Mouse (Mus musculus): ENCODE measurements at regions not wholly inside any gene's neighbourhood (a gene's known extent, or its start where the extent isn't known, plus 50 kb on each side); places are given as distances from the start of the nearest gene placed in this dataset.

DNA sequence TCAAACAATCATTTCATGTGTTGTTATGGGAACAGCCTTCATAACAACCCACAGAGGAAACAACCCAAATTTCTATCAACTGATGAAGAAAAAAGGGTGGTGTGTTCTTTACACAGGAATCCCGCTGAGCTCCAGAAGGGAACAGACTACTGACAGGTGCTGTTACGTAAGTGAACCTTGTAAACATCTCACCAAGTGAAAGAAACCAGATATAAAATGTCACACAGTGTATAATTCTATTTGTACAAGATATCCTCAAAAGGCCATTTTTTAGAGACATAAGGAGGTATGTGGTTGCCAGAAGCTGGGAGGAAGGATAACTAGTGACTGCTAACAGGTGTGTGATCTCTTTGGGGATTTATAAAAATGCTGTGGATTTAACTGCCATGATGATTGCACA, 119.9 kb downstream of the Plod2 start:
- Histone ChIP-seq H3K4me1 (replicated peaks; ENCODE audit: control insufficient read depth, insufficient read depth, low read length) (no peaks in the 10 kb centered on the region), H3K9me3 (ENCODE audit: control insufficient read depth, low read length) (no peaks in the 10 kb centered on the region), H3K9ac (ENCODE audit: low read depth, low read length) (no peak overlapping the region), H3K36me3 (ENCODE audit: control insufficient read depth, insufficient read depth, low read length) (no peaks in the 10 kb centered on the region), H3K4me3 (ENCODE audit: low read depth, low read length) (no peak overlapping the region), H3K27me3 (ENCODE audit: control insufficient read depth, insufficient read depth, low read length) (no peaks in the 10 kb centered on the region), H3K27ac (ENCODE audit: low read depth, low read length) (no peak overlapping the region), H3K4me2 (replicated peaks; ENCODE audit: low read depth, low read length) (no peak overlapping the region)
- ATAC-seq (ENCODE audit: low FRiP score) (no peak), DNase-seq (ENCODE audit: low spot score) (no peak)
- WGBS: 80% methylated on average over 2 of the region's 2 CpGs

DNA sequence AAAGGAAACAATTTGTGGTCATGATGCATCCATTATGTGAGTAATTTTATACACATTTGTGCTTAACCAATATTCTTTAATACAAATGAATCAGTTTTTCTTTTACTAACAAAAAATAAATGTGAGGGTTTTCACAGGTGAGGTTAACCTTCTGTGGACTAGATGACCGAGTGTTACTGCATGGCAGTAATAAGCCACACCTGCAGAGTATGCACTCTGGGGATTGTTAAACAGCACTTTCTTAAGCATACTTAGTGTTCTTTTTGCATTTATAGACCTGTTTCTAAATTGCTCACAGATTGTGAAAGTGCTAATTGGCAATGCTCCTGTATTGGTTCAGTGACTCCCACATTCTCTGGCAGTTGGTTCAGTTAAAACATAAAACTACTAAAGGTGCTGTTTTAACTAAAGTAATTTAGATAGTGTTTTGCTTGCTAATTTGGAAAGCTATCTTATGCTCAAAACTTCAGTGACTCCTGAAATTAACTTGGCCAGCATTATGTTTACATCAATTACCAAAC, 125.4 kb downstream of the Plod2 start:
- H3K4me1 ChIP-seq (replicated peaks; ENCODE audit: control insufficient read depth, insufficient read depth, low read length): no peaks in the 10 kb centered on the region
- ATAC-seq (ENCODE audit: low FRiP score): no peak
- no peak overlapping the region for H3K27ac ChIP-seq (ENCODE audit: low read depth, low read length)
- H3K36me3 ChIP-seq (ENCODE audit: control insufficient read depth, insufficient read depth, low read length): no peaks in the 10 kb centered on the region
- no peak overlapping the region for H3K4me2 ChIP-seq (replicated peaks; ENCODE audit: low read depth, low read length)
- H3K4me3 ChIP-seq (ENCODE audit: low read depth, low read length): no peak overlapping the region
- no peak overlapping the region for H3K9ac ChIP-seq (ENCODE audit: low read depth, low read length)
- DNase-seq (ENCODE audit: low spot score): no peak
- no peaks in the 10 kb centered on the region for H3K27me3 ChIP-seq (ENCODE audit: control insufficient read depth, insufficient read depth, low read length)
- 90% methylated on average over 1 of the region's 1 CpGs for WGBS
- no peaks in the 10 kb centered on the region for H3K9me3 ChIP-seq (ENCODE audit: control insufficient read depth, low read length)

GRCm38 (mm10) chr9:92671966-92672365, 129.9 kb downstream of the Plod2 start:
- no peak for DNase-seq (ENCODE audit: low spot score)
- WGBS: 82% methylated on average over 3 of the region's 3 CpGs
- Histone ChIP-seq H3K27me3 (ENCODE audit: control insufficient read depth, insufficient read depth, low read length) (no peaks in the 10 kb centered on the region), H3K9ac (ENCODE audit: low read depth, low read length) (no peak overlapping the region), H3K36me3 (ENCODE audit: control insufficient read depth, insufficient read depth, low read length) (no peaks in the 10 kb centered on the region), H3K4me2 (replicated peaks; ENCODE audit: low read depth, low read length) (no peak overlapping the region), H3K9me3 (ENCODE audit: control insufficient read depth, low read length) (no peaks in the 10 kb centered on the region), H3K4me3 (ENCODE audit: low read depth, low read length) (no peak overlapping the region), H3K4me1 (replicated peaks; ENCODE audit: control insufficient read depth, insufficient read depth, low read length) (no peaks in the 10 kb centered on the region), H3K27ac (ENCODE audit: low read depth, low read length) (no peak overlapping the region)
- no peak for ATAC-seq (ENCODE audit: low FRiP score)

DNA sequence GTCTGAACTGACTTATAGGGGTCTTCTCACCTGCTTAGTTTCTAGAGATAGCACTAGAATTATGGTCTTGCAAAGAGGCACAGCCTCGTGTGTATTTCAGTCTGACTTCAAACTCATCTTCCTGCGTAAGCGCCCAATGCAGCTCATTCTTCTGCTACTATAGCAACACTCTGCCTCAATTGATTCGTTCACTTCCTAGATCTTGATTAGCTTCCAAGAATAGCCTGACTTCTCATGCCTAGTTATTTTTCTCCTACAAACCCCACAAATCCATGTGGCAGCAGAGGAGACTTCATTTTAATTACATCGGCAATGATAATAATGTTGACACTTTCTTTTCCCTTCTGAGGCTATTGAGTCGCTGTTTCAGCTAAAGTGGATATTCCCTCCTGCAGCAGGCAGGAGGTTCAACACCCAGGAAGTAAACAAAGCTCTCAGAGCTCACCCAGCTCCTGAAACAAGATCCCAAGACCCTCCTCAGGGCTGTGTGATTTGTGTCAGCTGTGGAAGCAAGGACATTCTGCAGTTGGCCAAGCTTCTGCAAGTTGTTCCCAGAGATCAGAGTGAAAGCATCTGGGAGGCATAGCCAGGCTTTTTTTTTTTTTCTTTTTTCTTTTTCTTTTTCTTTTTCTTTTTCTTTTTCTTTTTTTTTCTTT, 152.5 kb downstream of the Plod2 start:
- ATAC-seq (ENCODE audit: low FRiP score) (no peak), DNase-seq (ENCODE audit: low spot score) (no peak)
- H3K9me3 ChIP-seq (ENCODE audit: control insufficient read depth, low read length): no peaks in the 10 kb centered on the region
- H3K9ac ChIP-seq (ENCODE audit: low read depth, low read length): no peak overlapping the region
- no peak overlapping the region for H3K27ac ChIP-seq (ENCODE audit: low read depth, low read length)
- no peak overlapping the region for H3K4me3 ChIP-seq (ENCODE audit: low read depth, low read length)
- H3K4me2 ChIP-seq (replicated peaks; ENCODE audit: low read depth, low read length): no peak overlapping the region
- H3K4me1 ChIP-seq (replicated peaks; ENCODE audit: control insufficient read depth, insufficient read depth, low read length): no peaks in the 10 kb centered on the region
- no peaks in the 10 kb centered on the region for H3K27me3 ChIP-seq (ENCODE audit: control insufficient read depth, insufficient read depth, low read length)
- WGBS: 74% methylated on average over 6 of the region's 6 CpGs
- no peaks in the 10 kb centered on the region for H3K36me3 ChIP-seq (ENCODE audit: control insufficient read depth, insufficient read depth, low read length)

GRCm38 (mm10) chr9:92697971-92698370, 155.9 kb downstream of the Plod2 start:
- Histone ChIP-seq H3K27me3 (ENCODE audit: control insufficient read depth, insufficient read depth, low read length) (no peaks in the 10 kb centered on the region), H3K4me1 (replicated peaks; ENCODE audit: control insufficient read depth, insufficient read depth, low read length) (no peaks in the 10 kb centered on the region), H3K9ac (ENCODE audit: low read depth, low read length) (no peak overlapping the region), H3K4me3 (ENCODE audit: low read depth, low read length) (no peak overlapping the region), H3K36me3 (ENCODE audit: control insufficient read depth, insufficient read depth, low read length) (no peaks in the 10 kb centered on the region), H3K27ac (ENCODE audit: low read depth, low read length) (no peak overlapping the region), H3K9me3 (ENCODE audit: control insufficient read depth, low read length) (no peaks in the 10 kb centered on the region), H3K4me2 (replicated peaks; ENCODE audit: low read depth, low read length) (no peak overlapping the region)
- whole genome bisulfite sequencing: 79% methylated on average over 3 of the region's 3 CpGs
- ATAC-seq (ENCODE audit: low FRiP score) (no peak), DNase-seq (ENCODE audit: low spot score) (no peak)

DNA sequence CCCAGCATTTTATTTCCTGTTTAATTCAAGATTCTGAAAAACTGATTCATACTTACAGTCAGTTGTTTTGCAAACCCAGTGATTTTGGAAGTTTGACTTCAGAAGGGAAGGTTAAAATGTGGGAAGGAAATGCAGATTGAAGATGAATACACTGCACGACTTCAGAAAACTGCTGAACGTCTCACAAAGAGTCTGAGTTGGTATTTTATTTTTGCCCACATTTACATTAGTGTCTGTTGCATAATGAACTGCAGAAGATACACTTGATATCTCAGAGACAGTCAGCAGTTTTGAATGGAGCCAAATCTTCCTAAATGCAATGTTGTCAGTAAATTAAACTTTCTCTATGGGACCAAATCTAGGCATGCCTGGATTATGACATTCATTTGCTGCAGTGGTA, 162.7 kb downstream of the Plod2 start:
- ATAC-seq (ENCODE audit: low FRiP score): no peak
- no peaks in the 10 kb centered on the region for H3K4me1 ChIP-seq (replicated peaks; ENCODE audit: control insufficient read depth, insufficient read depth, low read length)

GRCm38 (mm10) chr9:92707011-92707410, 165.0 kb downstream of the Plod2 start:
- Histone ChIP-seq H3K4me3 (ENCODE audit: low read depth, low read length) (no peak overlapping the region), H3K9ac (ENCODE audit: low read depth, low read length) (no peak overlapping the region), H3K27ac (ENCODE audit: low read depth, low read length) (no peak overlapping the region), H3K4me2 (replicated peaks; ENCODE audit: low read depth, low read length) (no peak overlapping the region), H3K4me1 (replicated peaks; ENCODE audit: control insufficient read depth, insufficient read depth, low read length) (no peaks in the 10 kb centered on the region), H3K27me3 (ENCODE audit: control insufficient read depth, insufficient read depth, low read length) (no peaks in the 10 kb centered on the region), H3K36me3 (ENCODE audit: control insufficient read depth, insufficient read depth, low read length) (no peaks in the 10 kb centered on the region), H3K9me3 (ENCODE audit: control insufficient read depth, low read length) (no peaks in the 10 kb centered on the region)
- ATAC-seq (ENCODE audit: low FRiP score): no peak
- WGBS: 72% methylated on average over 6 of the region's 6 CpGs
- DNase-seq (ENCODE audit: low spot score): no peak

More for the DNA sequence above, 162.7 kb downstream of the Plod2 start:
- Histone ChIP-seq H3K27ac (ENCODE audit: low read depth, low read length) (no peak overlapping the region), H3K4me2 (replicated peaks; ENCODE audit: low read depth, low read length) (no peak overlapping the region), H3K27me3 (ENCODE audit: control insufficient read depth, insufficient read depth, low read length) (no peaks in the 10 kb centered on the region), H3K4me3 (ENCODE audit: low read depth, low read length) (no peak overlapping the region), H3K9me3 (ENCODE audit: control insufficient read depth, low read length) (no peaks in the 10 kb centered on the region), H3K36me3 (ENCODE audit: control insufficient read depth, insufficient read depth, low read length) (no peaks in the 10 kb centered on the region), H3K9ac (ENCODE audit: low read depth, low read length) (no peak overlapping the region)
- no peak for DNase-seq (ENCODE audit: low spot score)
- WGBS: 85% methylated on average over 2 of the region's 2 CpGs

- H3K36me3 ChIP-seq (ENCODE audit: control insufficient read depth, insufficient read depth, low read length): no peaks in the 10 kb centered on the region
- no peak overlapping the region for H3K4me2 ChIP-seq (replicated peaks; ENCODE audit: low read depth, low read length)
Observed at GRCm38 (mm10) chr9:92717176-92717575, 175.2 kb downstream of the Plod2 start.

GRCm38 (mm10) chr9:92718337-92718736, 176.3 kb downstream of the Plod2 start:
- ATAC-seq (ENCODE audit: low FRiP score): no peak
- Histone ChIP-seq H3K9me3 (ENCODE audit: control insufficient read depth, low read length) (no peaks in the 10 kb centered on the region), H3K36me3 (ENCODE audit: control insufficient read depth, insufficient read depth, low read length) (no peaks in the 10 kb centered on the region)

More at GRCm38 (mm10) chr9:92717176-92717575, 175.2 kb downstream of the Plod2 start:
- H3K9me3 ChIP-seq (ENCODE audit: control insufficient read depth, low read length): no peaks in the 10 kb centered on the region
- no peak overlapping the region for H3K9ac ChIP-seq (ENCODE audit: low read depth, low read length)
- peak; percentile 57 for DNase-seq (ENCODE audit: low spot score)
- H3K4me3 ChIP-seq (ENCODE audit: low read depth, low read length): no peak overlapping the region
- WGBS: 26% methylated on average over 6 of the region's 6 CpGs
- H3K4me1 ChIP-seq (replicated peaks; ENCODE audit: control insufficient read depth, insufficient read depth, low read length): no peaks in the 10 kb centered on the region
- peak overlapping the region; percentile 67 for H3K27ac ChIP-seq (ENCODE audit: low read depth, low read length)
- ATAC-seq (ENCODE audit: low FRiP score): peak; percentile 96
- no peaks in the 10 kb centered on the region for H3K27me3 ChIP-seq (ENCODE audit: control insufficient read depth, insufficient read depth, low read length)

More at GRCm38 (mm10) chr9:92718337-92718736, 176.3 kb downstream of the Plod2 start:
- H3K4me2 ChIP-seq (replicated peaks; ENCODE audit: low read depth, low read length): no peak overlapping the region
- H3K4me1 ChIP-seq (replicated peaks; ENCODE audit: control insufficient read depth, insufficient read depth, low read length): no peaks in the 10 kb centered on the region
- no peak overlapping the region for H3K9ac ChIP-seq (ENCODE audit: low read depth, low read length)
- no peak for DNase-seq (ENCODE audit: low spot score)
- H3K27me3 ChIP-seq (ENCODE audit: control insufficient read depth, insufficient read depth, low read length): no peaks in the 10 kb centered on the region
- no peak overlapping the region for H3K4me3 ChIP-seq (ENCODE audit: low read depth, low read length)
- H3K27ac ChIP-seq (ENCODE audit: low read depth, low read length): peak overlapping the region; percentile 19; the same call in 1 of the 2 replicates
